Mouse (Mus musculus): ENCODE results near the gene Ncf1. TPM values are rescaled to one million over a fixed set of nuclear protein-coding genes. Genes with fewer than 3 reads are reported as not detected.

Ncf1 gene
- 3.9 TPM in 2 replicates for total RNA-seq (2021)
- long read RNA-seq, transcript Ncf1-202 (11 exons, 2,721 nt) = major isoform, 8 of 10 reads
- long read RNA-seq, partial matches to known transcripts = 1 of 10 reads
- long read RNA-seq, other reads (novel, unspliced or antisense) = 1 of 10 reads

DNA sequence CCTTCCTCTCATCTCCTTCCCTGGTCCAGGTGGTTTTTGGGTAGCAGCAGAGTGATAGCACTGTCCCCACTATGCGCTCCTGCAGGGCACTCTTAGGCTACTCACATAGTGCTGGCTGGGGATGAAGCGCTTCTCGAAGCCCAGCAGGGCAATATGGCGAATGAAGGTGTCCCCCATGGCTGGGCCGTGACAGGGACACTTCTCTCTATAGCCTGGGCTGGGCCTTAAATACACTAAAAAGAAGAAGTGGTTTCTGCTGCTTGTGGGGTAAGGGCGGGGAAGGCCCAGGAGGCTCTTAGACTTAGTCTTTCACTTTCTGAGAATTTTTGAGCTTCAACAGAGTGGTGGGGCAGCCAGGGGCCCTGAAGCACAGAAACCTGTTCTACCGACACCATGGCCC, at the start of gene Ncf1:
Gene Ncf1 (minus strand): TSS at position 235 of the 400 bp plus-strand sequence.
- no peak for DNase-seq

DNA sequence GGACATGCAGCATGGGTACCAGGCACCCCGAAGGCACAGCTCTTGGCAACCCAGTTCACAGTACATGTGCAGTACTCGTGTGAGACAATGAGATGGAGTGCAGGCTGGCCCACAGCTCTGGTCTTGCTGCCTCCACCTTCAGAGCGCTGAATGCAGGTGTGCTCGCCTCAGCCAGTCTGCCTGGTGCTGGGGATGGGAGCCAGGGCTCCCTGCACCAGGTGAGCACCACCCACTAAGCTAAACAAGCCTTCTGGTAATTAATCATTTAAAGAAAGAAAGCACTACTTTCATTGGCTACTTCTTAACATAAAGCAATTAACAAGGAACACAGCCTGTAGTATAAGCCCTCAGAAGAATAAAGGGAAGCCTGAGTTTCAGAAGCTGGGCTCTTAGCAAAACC, 47.7 kb upstream of the Ncf1 start:
- no peak for DNase-seq

GRCm38 (mm10) chr5:134275556-134275955, 46.1 kb upstream of the Ncf1 start:
- no peak for DNase-seq

- DNase-seq = no peak
Observed at GRCm38 (mm10) chr5:134275021-134275420, 45.6 kb upstream of the Ncf1 start.

DNA sequence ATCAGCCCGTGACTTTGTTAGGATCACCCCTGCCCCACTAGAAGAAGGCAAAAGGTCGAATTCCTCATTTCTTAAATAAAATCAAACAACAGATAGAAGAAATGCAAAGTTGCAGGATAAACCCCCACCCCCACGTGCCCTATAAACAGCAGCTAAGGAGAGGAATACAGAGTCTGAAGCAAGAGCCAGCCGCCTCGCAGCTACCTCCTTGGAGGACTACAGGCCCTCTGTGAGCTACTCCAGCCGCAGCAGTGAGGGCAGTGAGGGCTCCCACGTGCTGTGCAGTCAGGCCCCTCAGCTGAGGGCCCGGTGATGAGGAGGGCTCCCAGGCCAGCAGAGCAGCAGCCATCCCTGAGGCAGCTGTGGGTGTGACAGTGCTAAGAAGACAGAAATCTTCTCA, 44.3 kb upstream of the Ncf1 start:
- DNase-seq = no peak

DNA sequence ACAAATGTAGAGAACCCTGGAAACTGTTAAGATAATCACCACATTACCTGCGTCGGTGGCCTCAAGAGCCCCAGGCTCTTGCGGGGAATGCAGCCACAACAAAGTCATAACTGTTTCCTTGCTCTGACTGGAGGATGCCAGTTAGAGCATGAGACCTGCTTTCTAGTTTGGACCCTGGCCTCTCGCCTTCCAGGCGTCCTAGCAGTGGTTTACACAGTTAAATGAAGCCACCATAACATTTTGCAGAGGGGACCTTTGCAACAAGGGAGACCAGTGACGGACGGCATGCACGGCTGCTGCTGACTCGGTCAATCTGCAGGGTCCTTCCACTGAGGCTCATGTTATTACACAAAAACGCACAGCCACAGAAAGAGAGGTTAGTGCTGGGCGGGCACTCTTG, 43.3 kb upstream of the Ncf1 start:
- DNase-seq = no peak

- no peak for DNase-seq
Observed at GRCm38 (mm10) chr5:134271421-134271820, 42.0 kb upstream of the Ncf1 start.

DNA sequence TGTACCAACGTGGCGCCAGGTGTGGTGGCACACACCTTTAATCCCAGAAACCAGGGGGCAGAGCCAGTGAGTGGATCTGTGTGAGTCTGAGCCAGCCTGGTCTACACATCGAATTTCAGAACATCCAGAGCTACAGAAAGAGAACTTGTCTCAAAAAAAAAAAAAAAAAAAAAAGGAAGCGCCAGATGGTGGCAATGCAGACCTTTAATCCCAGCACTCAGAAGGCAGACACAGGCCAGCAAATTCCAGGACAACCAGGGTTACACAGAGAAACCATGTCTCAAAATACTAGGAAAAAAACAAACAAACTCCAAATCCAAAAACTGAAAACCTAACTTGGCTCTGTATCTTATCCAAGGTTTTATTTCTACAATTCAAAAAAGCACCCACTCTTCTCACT, 41.1 kb upstream of the Ncf1 start:
- no peak for DNase-seq

- DNase-seq = no peak
Observed at GRCm38 (mm10) chr5:134269751-134270150, 40.3 kb upstream of the Ncf1 start.

DNA sequence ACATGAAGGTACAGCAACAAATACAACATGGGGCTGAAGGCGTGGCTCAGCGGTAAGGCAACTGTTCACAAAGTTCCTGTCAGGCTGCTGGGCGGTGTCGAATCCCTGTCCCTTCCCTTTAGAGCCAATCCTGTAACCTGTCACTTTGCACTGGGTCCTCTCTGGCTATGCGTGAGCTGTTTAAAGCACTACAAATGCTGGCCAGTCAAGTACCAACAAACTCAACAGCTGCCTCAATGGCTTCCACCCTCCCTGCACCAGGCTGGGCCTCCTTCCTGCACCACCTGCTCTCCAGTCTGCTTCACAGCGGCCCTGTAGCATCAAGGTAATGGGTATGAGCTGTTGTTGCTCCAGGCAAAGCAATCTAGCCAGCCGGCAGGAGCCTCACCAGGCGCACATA, 39.3 kb upstream of the Ncf1 start:
- DNase-seq = no peak

DNA sequence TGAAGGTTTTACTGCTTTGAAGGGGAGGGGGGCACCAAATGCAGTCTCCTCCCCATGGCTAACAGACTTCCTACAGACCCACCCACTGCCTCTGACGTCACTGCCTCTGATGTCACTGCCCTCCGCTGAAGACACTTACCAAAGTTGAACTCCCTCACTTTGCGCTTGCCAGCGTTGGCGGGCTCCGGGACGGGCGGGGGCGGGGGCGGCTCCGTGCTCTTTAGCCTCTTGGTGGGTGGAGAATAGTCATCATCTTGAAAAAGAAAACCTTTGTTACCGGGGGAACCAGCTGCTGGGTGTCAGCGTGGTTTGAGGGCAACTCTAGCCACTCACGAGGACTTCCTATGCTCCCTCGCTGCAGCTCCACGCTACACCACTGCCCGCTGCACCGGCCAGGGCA, 37.0 kb upstream of the Ncf1 start:
- DNase-seq = no peak

GRCm38 (mm10) chr5:134265890-134266289, 36.5 kb upstream of the Ncf1 start:
- DNase-seq = no peak

DNA sequence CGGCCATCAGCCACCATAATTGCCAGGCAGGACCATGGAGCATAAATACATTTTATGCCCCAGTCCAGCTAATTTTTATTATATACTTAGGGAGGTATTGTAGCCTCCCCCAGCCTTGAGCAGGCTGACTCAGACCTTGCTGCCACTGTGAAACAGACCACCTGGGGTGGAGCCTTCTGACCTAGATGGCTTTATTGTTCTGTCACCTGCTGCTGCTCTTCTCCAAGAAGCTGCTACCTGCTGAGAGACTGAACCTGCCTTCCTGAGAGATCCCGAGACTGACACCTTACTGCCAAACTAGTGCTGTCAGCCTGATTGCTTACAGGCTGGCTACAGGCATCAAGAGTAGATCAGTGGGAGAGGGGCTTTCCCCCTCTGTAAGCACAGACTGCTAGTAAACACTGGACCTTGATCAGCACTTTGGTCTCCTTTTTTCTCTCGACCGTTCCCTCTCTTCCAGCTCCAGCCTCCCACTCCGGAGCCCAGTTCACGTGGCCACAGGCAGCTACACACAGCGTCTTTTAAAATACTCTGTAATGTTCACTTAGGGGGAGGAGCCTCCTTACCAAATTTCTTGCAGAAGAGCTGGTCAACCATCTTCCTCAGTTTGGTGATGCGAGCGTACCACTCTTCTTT, 30.7 kb upstream of the Ncf1 start:
- no peak for DNase-seq

- DNase-seq = no peak
Observed at GRCm38 (mm10) chr5:134258934-134259333, 29.5 kb upstream of the Ncf1 start.

DNA sequence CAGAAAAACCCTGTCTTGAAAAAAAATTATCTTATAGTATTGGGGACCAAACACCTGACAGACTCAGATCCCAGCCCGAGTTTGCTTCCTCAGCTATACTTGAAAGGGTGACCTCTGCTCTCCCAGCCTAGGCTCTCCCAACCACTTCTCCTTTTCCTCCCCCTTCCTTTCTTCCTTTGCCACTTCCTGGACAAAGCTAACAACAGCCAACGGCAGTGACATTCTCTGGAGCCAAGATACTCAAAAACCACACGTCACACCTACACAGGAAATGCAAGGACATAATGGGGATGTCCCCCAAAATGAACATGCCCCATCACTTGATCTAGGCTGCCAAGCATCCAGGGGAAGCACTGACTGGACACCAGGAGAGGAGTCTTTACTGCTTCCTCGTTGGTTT, 29.0 kb upstream of the Ncf1 start:
- no peak for DNase-seq

GRCm38 (mm10) chr5:134257349-134258031, 28.1 kb upstream of the Ncf1 start:
- DNase-seq = no peak

GRCm38 (mm10) chr5:134255294-134255693, 25.9 kb upstream of the Ncf1 start:
- DNase-seq = no peak

- no peak for DNase-seq
Observed at GRCm38 (mm10) chr5:134253806-134254205, 24.4 kb upstream of the Ncf1 start.

- no peak for DNase-seq
Observed at GRCm38 (mm10) chr5:134251083-134251482, 21.7 kb upstream of the Ncf1 start.

GRCm38 (mm10) chr5:134250601-134251000, 21.2 kb upstream of the Ncf1 start:
- DNase-seq = no peak

DNA sequence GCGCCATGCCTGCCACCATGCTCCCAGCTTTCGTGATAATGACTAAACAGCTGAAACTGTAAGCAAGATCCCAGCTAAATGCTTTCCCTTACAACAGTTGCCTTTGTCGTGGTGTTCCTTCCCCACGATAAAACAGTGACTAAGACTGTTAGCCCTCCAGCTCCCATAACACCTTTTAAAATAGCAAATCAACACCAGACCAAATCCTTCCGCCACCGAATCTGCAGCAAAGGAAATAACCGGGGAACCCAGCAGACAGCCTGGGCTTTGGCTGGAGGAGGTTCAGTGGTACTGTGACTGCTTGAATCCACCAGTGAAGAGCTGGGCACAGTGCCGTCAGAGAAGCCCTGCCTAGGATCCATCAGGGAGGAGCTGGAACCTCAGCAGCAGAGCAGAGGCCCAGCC, 19.8 kb upstream of the Ncf1 start:
- no peak for DNase-seq

GRCm38 (mm10) chr5:134248608-134249244, 19.3 kb upstream of the Ncf1 start:
- DNase-seq = no peak

DNA sequence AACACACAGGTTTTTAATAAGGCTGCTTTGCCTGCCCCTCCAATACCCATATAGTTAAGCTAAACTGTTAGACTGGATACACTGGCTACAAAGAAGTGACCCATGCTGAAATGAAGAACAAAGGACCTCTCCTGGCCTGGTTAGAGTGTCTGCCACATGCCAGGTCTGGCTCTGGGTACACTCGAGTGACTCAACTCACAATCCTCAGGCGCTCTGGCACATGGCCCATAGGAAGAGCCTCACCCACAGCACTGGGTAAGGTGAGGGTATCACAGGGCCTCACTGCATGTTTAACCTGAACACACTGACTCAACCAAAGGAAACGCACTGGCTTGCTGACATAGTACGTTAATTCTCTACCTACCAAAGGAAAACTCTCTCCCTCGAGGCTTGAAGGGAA, 16.7 kb upstream of the Ncf1 start:
- peak; percentile 67 for DNase-seq

GRCm38 (mm10) chr5:134244890-134245289, 15.5 kb upstream of the Ncf1 start:
- no peak for DNase-seq
